ENCODE assay signal across 25 mouse cellular contexts in genomic region chr12:105382733-105383132, GRCm38 (mm10). TPM values are rescaled to one million over a fixed set of nuclear protein-coding genes. Genes with fewer than 3 reads are reported as not detected.
"Had no signal": no experiment of that assay in that cellular context is flagged by ENCODE, and none has a peak within 500 bp of the region (broad histone marks: within the 10 kb centered on the region; RNA-seq: fewer than 3 reads in every experiment).

No protein-coding gene starts in this region.

- H3K4me1 ChIP-seq: liver, embryonic 13.5 days; neural tube, embryonic 15.5 days had no signal

- H3K27me3 ChIP-seq: kidney, embryonic 15.5 days; liver, embryonic 13.5 days; neural tube, embryonic 15.5 days had no signal

- H3K36me3 ChIP-seq: kidney, embryonic 15.5 days; liver, embryonic 13.5 days had no signal

- H3K4me2 ChIP-seq: kidney, embryonic 15.5 days; liver, embryonic 13.5 days; midbrain, embryonic 11.5 days; neural tube, embryonic 15.5 days had no signal

- DNase-seq: kidney, adult 11 months; kidney, postnatal 36 days; layer of hippocampus, postnatal 36 days; liver, embryonic 13.5 days; lung, adult 2 months; lung, postnatal 14 days; lung, postnatal 4 days; right cerebral cortex, adult 18-20 months; right cerebral cortex, postnatal 14 days; right cerebral cortex, postnatal 4 days; thymus, adult 2 months; thymus, postnatal 14 days; thymus, postnatal 4 days had no signal

- H3K9me3 ChIP-seq: kidney, embryonic 15.5 days; liver, embryonic 13.5 days; neural tube, embryonic 15.5 days had no signal

- H3K4me3 ChIP-seq: kidney, embryonic 15.5 days; left cerebral cortex, adult 2 months; liver, embryonic 13.5 days; myocyte; neural tube, embryonic 15.5 days had no signal

- H3K27ac ChIP-seq: kidney, embryonic 15.5 days; left cerebral cortex, adult 2 months; liver, embryonic 13.5 days; neural tube, embryonic 15.5 days; stomach, postnatal 0 days had no signal

- ATAC-seq: midbrain, embryonic 16.5 days had no signal

- H3K9ac ChIP-seq: kidney, embryonic 15.5 days; liver, embryonic 13.5 days; neural tube, embryonic 15.5 days had no signal

RNA-seq across cellular contexts. Expression of gene Tunar, which starts 49.1 kb away (rescaled TPM):
- total RNA-seq: liver, adult 2 months; megakaryocyte progenitor cell, adult 5-6 weeks; megakaryocyte-erythroid progenitor cell, adult 5-6 weeks; monocyte, adult 5-6 weeks had no signal
- polyA plus RNA-seq: liver, adult 2 months; liver, embryonic 16.5 days; lung, adult 2 months; myocyte had no signal
